Mouse (Mus musculus) right cerebral cortex, adult 18-20 months (tissue): ENCODE data around the gene Rfxap.
"Not testable (repeated sequence)": the region's sequence is repeated elsewhere in the genome, so short reads cannot be mapped to it uniquely, and the experiment has no call there.

Experiments
- DNase-seq: peaks from one replicate; pipeline ENCODE4 v3.0.0; 2022; ENCODE audit warnings: mixed read lengths

Rfxap gene

GRCm38 (mm10) chr3:54766034-54766433 lies 41.6 kb downstream of the Rfxap start:
- no peak for DNase-seq

GRCm38 (mm10) chr3:54765521-54765920 lies 42.1 kb downstream of the Rfxap start:
- not testable (repeated sequence) for DNase-seq

- peak; percentile 37 for DNase-seq
Measured at GRCm38 (mm10) chr3:54764418-54764817, 43.2 kb downstream of the Rfxap start.

- DNase-seq: no peak
Measured at GRCm38 (mm10) chr3:54761258-54761657, 46.3 kb downstream of the Rfxap start.

- no peak for DNase-seq
Measured at GRCm38 (mm10) chr3:54760321-54761115, 47.1 kb downstream of the Rfxap start.

GRCm38 (mm10) chr3:54759211-54759610 lies 48.4 kb downstream of the Rfxap start:
- no peak for DNase-seq

GRCm38 (mm10) chr3:54757446-54757845 lies 50.1 kb downstream of the Rfxap start:
- DNase-seq: no peak

GRCm38 (mm10) chr3:54756058-54756457 lies 51.5 kb downstream of the Rfxap start:
- DNase-seq: peak; percentile 71

GRCm38 (mm10) chr3:54755145-54756041 lies 52.2 kb downstream of the Rfxap start, which contains the start of gene Smad9:
Gene Smad9 (plus strand): TSS chr3:54755582.
- DNase-seq: peak; percentile 69

GRCm38 (mm10) chr3:54753411-54753810 lies 54.2 kb downstream of the Rfxap start:
- DNase-seq: no peak
